Mouse (Mus musculus) C2C12 (cell line): ENCODE measurements at regions not wholly inside any gene's neighbourhood (a gene's known extent, or its start where the extent isn't known, plus 50 kb on each side); places are given as distances from the start of the nearest gene placed in this dataset.

ENCODE experiments used
- H3K27me3 ChIP-seq: one replicate; pipeline ENCODE4 v1.6.1; 2011; ENCODE audit not compliant: control insufficient read depth, insufficient read depth, insufficient read length
- H3K36me3 ChIP-seq: one replicate; pipeline ENCODE4 v1.6.1; 2011; ENCODE audit not compliant: control insufficient read depth, insufficient read depth
- H3K4me3 ChIP-seq: one replicate; pipeline ENCODE4 v1.5.1; 2011; ENCODE audit warnings: mild to moderate bottlenecking, control low read depth; ENCODE audit not compliant: poor library complexity, insufficient read depth, severe bottlenecking
- H3K79me2 ChIP-seq: one replicate; pipeline ENCODE4 v1.6.1; 2011; ENCODE audit not compliant: control insufficient read depth, insufficient read depth
- H3K79me3 ChIP-seq: one replicate; pipeline ENCODE4 v1.6.1; 2011; ENCODE audit warnings: low read depth, control low read depth
- H3ac ChIP-seq: one replicate; pipeline ENCODE3; 2011; ENCODE audit warnings: low read depth; ENCODE audit not compliant: control insufficient read depth, insufficient read length
- CEBPB ChIP-seq: IDR thresholded peaks from one replicate; pipeline ENCODE4 v1.6.1; 2011; ENCODE audit warnings: low read depth, mild to moderate bottlenecking, control low read depth, moderate library complexity
- CTCF ChIP-seq: IDR thresholded peaks from one replicate; pipeline ENCODE4 v1.5.1; 2011; ENCODE audit not compliant: control insufficient read depth, insufficient read depth, insufficient read length
- FOSL1 ChIP-seq: IDR thresholded peaks from one replicate; pipeline ENCODE4 v1.8.0; 2011; ENCODE audit warnings: mild to moderate bottlenecking, low read length; ENCODE audit not compliant: poor library complexity, insufficient read depth, severe bottlenecking
- MAX ChIP-seq: IDR thresholded peaks from one replicate; pipeline ENCODE4 v1.6.1; 2011; ENCODE audit warnings: mild to moderate bottlenecking, control low read depth
- MYOD1 ChIP-seq: IDR thresholded peaks from one replicate; pipeline ENCODE4 v1.6.1; 2011; ENCODE audit warnings: low read depth; ENCODE audit not compliant: control insufficient read depth, insufficient read length
- MYOG ChIP-seq: IDR thresholded peaks from one replicate; pipeline ENCODE4 v1.6.1; 2011; ENCODE audit not compliant: control insufficient read depth, insufficient read length; ENCODE audit errors: extremely low read depth
- USF1 ChIP-seq: IDR thresholded peaks from one replicate; pipeline ENCODE4 v1.6.1; 2011; ENCODE audit warnings: low read depth, mild to moderate bottlenecking, control low read depth, moderate library complexity

DNA sequence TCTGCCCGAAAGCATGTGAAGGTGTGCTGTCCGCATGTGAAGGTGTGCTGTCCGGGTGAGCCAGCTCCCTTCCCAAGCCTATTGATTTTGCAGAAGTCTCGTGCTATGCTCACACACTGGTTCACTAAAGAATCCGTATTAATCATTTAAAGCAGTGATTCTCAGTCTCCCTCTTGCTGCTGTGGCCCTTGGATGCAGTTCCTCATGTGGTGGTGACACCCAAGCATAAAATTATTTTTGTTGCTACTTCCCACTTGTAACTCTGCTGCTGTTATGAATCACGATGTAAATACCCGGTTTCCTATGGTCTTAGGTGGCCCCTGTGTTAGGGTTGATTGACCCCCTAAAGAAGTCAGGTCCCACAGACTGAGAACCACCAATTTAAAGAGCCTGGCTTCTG lies 55.7 kb upstream of the Emb start:
- no peaks in the 10 kb centered on the region for H3K27me3 ChIP-seq
- no peaks in the 10 kb centered on the region for H3K36me3 ChIP-seq
- H3K79me3 ChIP-seq, result no peaks in the 10 kb centered on the region
- no peak for TF ChIP-seq CEBPB
- TF ChIP-seq MAX, result no peak
- no peak for TF ChIP-seq MYOG
- no peak for TF ChIP-seq CTCF
- TF ChIP-seq USF1, result no peak
- TF ChIP-seq FOSL1, result no peak
- no peak for TF ChIP-seq MYOD1
- H3K79me2 ChIP-seq, result no peaks in the 10 kb centered on the region
- no peak overlapping the region for H3ac ChIP-seq
- no peak overlapping the region for H3K4me3 ChIP-seq

DNA sequence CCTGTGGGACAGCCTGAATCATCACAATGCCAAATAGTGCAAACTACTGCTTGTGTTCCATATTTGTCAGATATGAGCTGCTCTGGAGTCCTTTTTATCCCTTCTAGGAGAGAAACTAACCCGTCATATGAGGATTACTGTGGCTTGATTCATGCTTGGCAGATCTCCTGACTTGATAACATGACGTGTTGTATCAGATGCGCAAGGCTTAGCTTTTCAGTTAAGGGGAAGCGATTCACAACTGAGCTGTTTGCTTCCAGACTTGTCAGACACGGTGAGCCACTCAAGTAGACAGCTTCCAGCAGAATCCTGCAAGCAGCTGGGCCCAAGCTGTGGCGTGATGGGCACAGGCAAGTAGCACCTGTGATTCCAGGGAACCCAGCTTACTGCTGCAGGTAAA lies 64.5 kb upstream of the Emb start:
- H3K36me3 ChIP-seq, result no peaks in the 10 kb centered on the region
- TF ChIP-seq CEBPB, result no peak
- TF ChIP-seq MYOD1, result peak; percentile 7
- H3K27me3 ChIP-seq, result no peaks in the 10 kb centered on the region
- H3K79me2 ChIP-seq, result no peaks in the 10 kb centered on the region
- no peak overlapping the region for H3ac ChIP-seq
- H3K79me3 ChIP-seq, result no peaks in the 10 kb centered on the region
- no peak overlapping the region for H3K4me3 ChIP-seq

DNA sequence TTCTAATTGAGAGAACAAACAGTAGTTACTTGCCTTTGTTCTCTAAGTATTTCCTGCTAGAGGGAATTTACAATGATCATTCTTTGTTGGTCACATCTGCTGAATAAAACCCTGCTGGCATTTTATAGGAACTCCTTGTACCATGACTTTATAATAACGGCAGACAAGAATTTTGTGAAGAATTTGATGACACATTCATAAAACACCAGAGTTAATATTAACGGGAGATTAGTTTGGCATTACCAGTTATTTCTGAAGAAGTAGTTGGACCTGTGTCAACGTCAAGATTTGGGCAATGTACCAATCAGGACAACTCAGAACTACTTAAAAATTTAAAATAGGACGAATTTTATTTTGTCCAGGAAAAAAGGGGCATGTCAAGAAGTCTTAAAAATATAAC lies 65.1 kb upstream of the Emb start:
- Histone ChIP-seq H3K4me3 (no peak overlapping the region), H3K27me3 (no peaks in the 10 kb centered on the region), H3K79me2 (no peaks in the 10 kb centered on the region), H3K36me3 (no peaks in the 10 kb centered on the region), H3K79me3 (no peaks in the 10 kb centered on the region), H3ac (no peak overlapping the region)
- TF ChIP-seq FOSL1, result no peak
- TF ChIP-seq MYOG, result no peak
- TF ChIP-seq MYOD1, result no peak

DNA sequence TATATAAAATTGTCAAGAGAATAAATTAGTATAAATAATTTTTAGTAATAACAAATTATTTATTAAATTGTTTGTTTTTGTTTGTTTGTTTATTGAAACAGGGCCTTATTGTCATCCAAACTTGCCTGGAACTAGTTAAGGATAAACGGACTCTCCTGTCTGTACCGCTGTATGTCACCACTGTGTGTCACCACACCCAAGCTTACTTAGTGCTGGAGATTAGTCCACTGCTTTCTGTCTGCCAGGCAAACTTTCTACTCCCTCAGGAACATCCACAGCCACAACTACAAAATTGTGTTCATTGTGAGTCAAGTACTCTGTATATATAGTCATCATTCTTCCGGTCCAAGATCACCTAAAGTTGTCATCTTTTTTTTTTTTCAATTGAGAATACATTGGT lies 74.0 kb upstream of the Emb start:
- H3K79me2 ChIP-seq, result no peaks in the 10 kb centered on the region
- no peak for TF ChIP-seq MAX
- no peak for TF ChIP-seq USF1
- TF ChIP-seq MYOG, result no peak
- no peak for TF ChIP-seq FOSL1
- TF ChIP-seq CEBPB, result no peak
- TF ChIP-seq CTCF, result no peak
- no peak for TF ChIP-seq MYOD1

DNA sequence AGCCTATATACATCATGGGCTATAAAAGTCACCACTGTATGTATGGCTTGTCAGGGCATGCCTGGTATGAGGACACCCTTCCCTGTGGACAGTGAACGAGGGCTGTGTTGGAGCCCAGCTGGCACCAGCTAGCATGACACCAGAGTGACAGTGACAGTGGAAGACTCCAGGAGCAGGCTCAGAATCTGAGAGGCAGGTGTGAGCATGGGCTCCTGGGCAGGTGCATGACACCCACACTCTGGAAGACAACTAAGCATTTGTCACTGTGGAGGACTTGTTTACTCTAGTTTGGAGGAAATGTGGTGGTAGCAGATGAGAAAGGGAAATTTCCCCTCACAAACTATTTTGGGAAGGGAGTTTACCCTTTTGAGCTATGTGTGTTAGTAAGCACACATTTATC lies 76.2 kb upstream of the Emb start:
- TF ChIP-seq MYOD1 (no peak), FOSL1 (no peak)
- Histone ChIP-seq H3K79me3 (no peaks in the 10 kb centered on the region), H3K79me2 (no peaks in the 10 kb centered on the region), H3K27me3 (no peaks in the 10 kb centered on the region), H3K36me3 (no peaks in the 10 kb centered on the region), H3K4me3 (no peak overlapping the region), H3ac (no peak overlapping the region)

More for the DNA sequence above, 74.0 kb upstream of the Emb start:
- H3K36me3 ChIP-seq, result no peaks in the 10 kb centered on the region
- H3K4me3 ChIP-seq, result no peak overlapping the region
- no peak overlapping the region for H3ac ChIP-seq
- no peaks in the 10 kb centered on the region for H3K27me3 ChIP-seq
- H3K79me3 ChIP-seq, result no peaks in the 10 kb centered on the region

DNA sequence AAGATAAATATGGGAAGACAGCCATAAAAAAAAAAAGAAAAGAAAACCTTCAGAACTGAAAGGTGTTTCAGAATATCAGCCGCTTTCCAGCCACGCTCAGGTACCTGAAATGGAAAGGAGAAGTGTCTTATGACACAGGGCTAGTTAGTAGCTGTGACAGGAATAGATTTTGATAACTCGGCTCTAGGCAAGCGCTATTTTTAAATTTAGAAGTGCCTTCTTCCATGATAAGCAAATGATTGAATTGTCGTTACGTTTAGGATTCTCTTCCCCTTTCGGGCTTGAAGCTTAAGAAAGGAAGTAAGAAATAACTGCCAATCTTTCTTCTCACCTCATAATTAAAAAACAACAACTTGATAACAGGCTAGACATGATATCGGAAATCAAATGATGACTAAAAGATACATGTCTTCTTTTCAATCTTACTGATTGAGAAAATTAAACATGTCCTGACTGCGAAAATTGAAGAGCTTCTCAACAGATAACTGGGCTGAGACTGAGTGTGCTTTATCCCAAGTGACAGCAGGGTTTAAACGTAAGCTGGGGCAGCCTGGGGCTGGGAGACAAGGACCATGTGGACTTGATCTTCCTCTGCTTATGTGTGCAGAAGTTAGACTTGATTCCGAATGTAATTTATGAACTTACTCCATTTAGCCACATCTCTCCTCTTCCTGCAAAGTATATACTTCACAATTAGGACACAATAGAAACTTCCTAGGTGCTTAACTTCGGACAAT lies 80.4 kb upstream of the Emb start:
- no peaks in the 10 kb centered on the region for H3K36me3 ChIP-seq
- H3K79me2 ChIP-seq, result no peaks in the 10 kb centered on the region
- TF ChIP-seq FOSL1 (no peak), MAX (no peak), USF1 (no peak), CEBPB (no peak), MYOD1 (no peak), MYOG (no peak), CTCF (no peak)
- no peaks in the 10 kb centered on the region for H3K27me3 ChIP-seq
- no peak overlapping the region for H3ac ChIP-seq
- no peak overlapping the region for H3K4me3 ChIP-seq
- no peaks in the 10 kb centered on the region for H3K79me3 ChIP-seq
